Mouse (Mus musculus): ENCODE measurements at regions not wholly inside any gene's neighbourhood (a gene's known extent, or its start where the extent isn't known, plus 50 kb on each side); places are given as distances from the start of the nearest gene placed in this dataset.

GRCm38 (mm10) chr3:21545156-21545893, 531.1 kb upstream of the Tbl1xr1 start:
- H3K4me2 ChIP-seq (replicated peaks; ENCODE audit: low read depth, low read length), result no peak overlapping the region
- no peak overlapping the region for H3K27ac ChIP-seq (ENCODE audit: low read length)
- H3K36me3 ChIP-seq (ENCODE audit: insufficient read depth, low read length), result no peaks in the 10 kb centered on the region
- no peak for ATAC-seq
- no peaks in the 10 kb centered on the region for H3K9me3 ChIP-seq (ENCODE audit: low read length)
- no peak for DNase-seq (ENCODE audit: low spot score)
- H3K4me1 ChIP-seq (ENCODE audit: insufficient read depth, low read depth, low read length), result no peaks in the 10 kb centered on the region
- TF ChIP-seq CTCF (IDR thresholded peaks at IDR 0.05) (no peak), EP300 (IDR thresholded peaks at IDR 0.05) (no peak)
- 50% methylated on average over 5 of the region's 5 CpGs for WGBS
- H3K27me3 ChIP-seq (replicated peaks; ENCODE audit: insufficient read depth, low read length), result no peaks in the 10 kb centered on the region
- no peak overlapping the region for H3K9ac ChIP-seq (replicated peaks; ENCODE audit: low read depth)
- H3K4me3 ChIP-seq (ENCODE audit: low read depth, low read length), result no peak overlapping the region

- Histone ChIP-seq H3K9ac (replicated peaks; ENCODE audit: low read depth) (no peak overlapping the region), H3K36me3 (ENCODE audit: insufficient read depth, low read length) (no peaks in the 10 kb centered on the region), H3K27ac (ENCODE audit: low read length) (no peak overlapping the region), H3K4me3 (ENCODE audit: low read depth, low read length) (no peak overlapping the region), H3K27me3 (replicated peaks; ENCODE audit: insufficient read depth, low read length) (no peaks in the 10 kb centered on the region), H3K9me3 (ENCODE audit: low read length) (no peaks in the 10 kb centered on the region), H3K4me1 (ENCODE audit: insufficient read depth, low read depth, low read length) (no peaks in the 10 kb centered on the region), H3K4me2 (replicated peaks; ENCODE audit: low read depth, low read length) (no peak overlapping the region)
- no peak for TF ChIP-seq CTCF (IDR thresholded peaks at IDR 0.05)
- TF ChIP-seq EP300 (IDR thresholded peaks at IDR 0.05), result no peak
- 61% methylated on average over 2 of the region's 2 CpGs for WGBS
- DNase-seq (ENCODE audit: low spot score) (no peak), ATAC-seq (no peak)
Observed at GRCm38 (mm10) chr3:21546411-21546810, 530.0 kb upstream of the Tbl1xr1 start.

- Histone ChIP-seq H3K4me3 (ENCODE audit: low read depth, low read length) (no peak overlapping the region), H3K4me2 (replicated peaks; ENCODE audit: low read depth, low read length) (no peak overlapping the region), H3K36me3 (ENCODE audit: insufficient read depth, low read length) (no peaks in the 10 kb centered on the region), H3K27me3 (replicated peaks; ENCODE audit: insufficient read depth, low read length) (no peaks in the 10 kb centered on the region), H3K9ac (replicated peaks; ENCODE audit: low read depth) (no peak overlapping the region), H3K9me3 (ENCODE audit: low read length) (no peaks in the 10 kb centered on the region), H3K27ac (ENCODE audit: low read length) (no peak overlapping the region), H3K4me1 (ENCODE audit: insufficient read depth, low read depth, low read length) (no peaks in the 10 kb centered on the region)
- TF ChIP-seq CTCF (IDR thresholded peaks at IDR 0.05) (no peak), EP300 (IDR thresholded peaks at IDR 0.05) (no peak)
- no peak for ATAC-seq
- WGBS, result 36% methylated on average over 4 of the region's 4 CpGs
- no peak for DNase-seq (ENCODE audit: low spot score)
Observed at GRCm38 (mm10) chr3:21549671-21550070, 526.8 kb upstream of the Tbl1xr1 start.

GRCm38 (mm10) chr3:21553159-21553758, 523.2 kb upstream of the Tbl1xr1 start:
- H3K4me2 ChIP-seq (replicated peaks; ENCODE audit: low read depth, low read length), result no peak overlapping the region
- H3K9me3 ChIP-seq (ENCODE audit: low read length), result no peaks in the 10 kb centered on the region
- no peak for TF ChIP-seq CTCF (IDR thresholded peaks at IDR 0.05)
- no peak for TF ChIP-seq EP300 (IDR thresholded peaks at IDR 0.05)
- H3K9ac ChIP-seq (replicated peaks; ENCODE audit: low read depth), result no peak overlapping the region
- DNase-seq (ENCODE audit: low spot score), result peak; percentile 84
- H3K27ac ChIP-seq (ENCODE audit: low read length), result no peak overlapping the region
- WGBS, result 41% methylated on average over 3 of the region's 3 CpGs
- H3K4me1 ChIP-seq (ENCODE audit: insufficient read depth, low read depth, low read length), result no peaks in the 10 kb centered on the region
- H3K36me3 ChIP-seq (ENCODE audit: insufficient read depth, low read length), result no peaks in the 10 kb centered on the region
- no peaks in the 10 kb centered on the region for H3K27me3 ChIP-seq (replicated peaks; ENCODE audit: insufficient read depth, low read length)
- ATAC-seq, result peak; percentile 83
- no peak overlapping the region for H3K4me3 ChIP-seq (ENCODE audit: low read depth, low read length)

- Histone ChIP-seq H3K27ac (ENCODE audit: low read length) (no peak overlapping the region), H3K27me3 (replicated peaks; ENCODE audit: insufficient read depth, low read length) (no peaks in the 10 kb centered on the region), H3K4me2 (replicated peaks; ENCODE audit: low read depth, low read length) (no peak overlapping the region), H3K9me3 (ENCODE audit: low read length) (no peaks in the 10 kb centered on the region), H3K4me3 (ENCODE audit: low read depth, low read length) (no peak overlapping the region), H3K36me3 (ENCODE audit: insufficient read depth, low read length) (no peaks in the 10 kb centered on the region), H3K9ac (replicated peaks; ENCODE audit: low read depth) (no peak overlapping the region), H3K4me1 (ENCODE audit: insufficient read depth, low read depth, low read length) (no peaks in the 10 kb centered on the region)
- TF ChIP-seq EP300 (IDR thresholded peaks at IDR 0.05), result no peak
- no peak for TF ChIP-seq CTCF (IDR thresholded peaks at IDR 0.05)
- ATAC-seq, result no peak
- no peak for DNase-seq (ENCODE audit: low spot score)
- WGBS, result 48% methylated on average over 1 of the region's 1 CpGs
Observed at GRCm38 (mm10) chr3:21553859-21554258, 522.6 kb upstream of the Tbl1xr1 start.

GRCm38 (mm10) chr3:21557963-21558441, 518.5 kb upstream of the Tbl1xr1 start:
- H3K4me1 ChIP-seq (ENCODE audit: insufficient read depth, low read depth, low read length), result no peaks in the 10 kb centered on the region; the same call in 1 of the 2 replicates
- H3K9me3 ChIP-seq (ENCODE audit: low read length), result no peaks in the 10 kb centered on the region
- no peaks in the 10 kb centered on the region for H3K27me3 ChIP-seq (replicated peaks; ENCODE audit: insufficient read depth, low read length)
- no peak overlapping the region for H3K9ac ChIP-seq (replicated peaks; ENCODE audit: low read depth)
- no peak overlapping the region for H3K4me3 ChIP-seq (ENCODE audit: low read depth, low read length)
- DNase-seq (ENCODE audit: low spot score) (no peak), ATAC-seq (no peak)
- no peak overlapping the region for H3K27ac ChIP-seq (ENCODE audit: low read length)
- no peaks in the 10 kb centered on the region for H3K36me3 ChIP-seq (ENCODE audit: insufficient read depth, low read length)
- WGBS, result 75% methylated on average over 12 of the region's 12 CpGs
- no peak for TF ChIP-seq EP300 (IDR thresholded peaks at IDR 0.05)
- TF ChIP-seq CTCF (IDR thresholded peaks at IDR 0.05), result no peak
- no peak overlapping the region for H3K4me2 ChIP-seq (replicated peaks; ENCODE audit: low read depth, low read length)
